Mouse (Mus musculus) heart, adult 2 months (tissue): ENCODE results near the gene Jmjd6. TPM values are rescaled to one million over a fixed set of nuclear protein-coding genes. Genes with fewer than 3 reads are reported as not detected.

Source experiments
- DNase-seq, 2 experiments: peaks; one replicate each; pipeline ENCODE4 v3.0.0; 2021
- H3K27ac ChIP-seq: fragments of 200-600 bp; 2 replicates; pipeline ENCODE4 v1.8.1; 2022
- H3K27me3 ChIP-seq: fragments of 200-500 bp; 2 replicates; pipeline ENCODE4 v1.6.1; 2012; ENCODE audit warnings: mild to moderate bottlenecking, low read length, inconsistent platforms, mixed read lengths; ENCODE audit not compliant: control insufficient read depth, insufficient read depth
- H3K36me3 ChIP-seq: fragments of 200-500 bp; 2 replicates; pipeline ENCODE4 v1.6.1; 2012; ENCODE audit warnings: low read length, inconsistent platforms; ENCODE audit not compliant: control insufficient read depth, insufficient read depth
- H3K4me1 ChIP-seq: fragments of 200-500 bp; 2 replicates; pipeline ENCODE4 v1.6.1; 2011; ENCODE audit warnings: low read length; ENCODE audit not compliant: control insufficient read depth, insufficient read depth
- H3K4me3 ChIP-seq: fragments of 200-600 bp; 2 replicates; pipeline ENCODE4 v1.8.1; 2022
- H3K79me2 ChIP-seq: fragments of 200-500 bp; replicated peaks from 2 replicates; pipeline ENCODE4 v1.6.1; 2012; ENCODE audit warnings: mild to moderate bottlenecking, inconsistent platforms, low read length, moderate library complexity, mixed read lengths; ENCODE audit not compliant: control insufficient read depth, insufficient read depth
- H3K9ac ChIP-seq: fragments of 200-500 bp; 2 replicates; pipeline ENCODE4 v1.6.1; 2012; ENCODE audit warnings: low read depth, mild to moderate bottlenecking, control low read depth, inconsistent platforms, low read length, mixed read lengths
- CTCF ChIP-seq: fragments of 200-600 bp; IDR thresholded peaks from 2 replicates; pipeline ENCODE4 v1.8.1; 2022; ENCODE audit warnings: antibody characterized with exemption, mild to moderate bottlenecking, moderate library complexity
- EP300 ChIP-seq: fragments of 200-500 bp; IDR thresholded peaks from 2 replicates; pipeline ENCODE4 v1.6.1; 2011; ENCODE audit warnings: low read depth, low read length, control low read depth; ENCODE audit not compliant: insufficient read depth
- POLR2A ChIP-seq: fragments of 200-500 bp; IDR thresholded peaks from 2 replicates; pipeline ENCODE4 v1.6.1; 2011; ENCODE audit warnings: mild to moderate bottlenecking, low read depth, low read length, control low read depth; ENCODE audit not compliant: insufficient read depth
- WGBS: fragments of 180-500 bp; shearing (Covaris S2); methylation state at CpG from one replicate; pipeline ENCODE4 v1.1.7; 2018; 5-methylcytosine and 5-hydroxymethylcytosine counted together
- intact Hi-C: fragments of 180-260 bp; cut with DNase I; formaldehyde crosslinking; loops from one replicate; pipeline ENCODE4 v1.15.1; 2025
- polyA plus RNA-seq: library from polyadenylated mRNA; depleted of rRNA; stranded (reverse); fragments of >200 nt; gene quantifications from 2 replicates; pipeline ENCODE4 v1.2.3, GENCODE M21; 2012
- total RNA-seq, 2 experiments: library from RNA; stranded (reverse); gene quantifications; 2 replicates each; pipeline ENCODE4 v1.2.3; 2021

Jmjd6 gene
- total and polyA plus RNA-seq, 3 experiments: 14.6 to 37.4 (median 34.1) TPM

DNA sequence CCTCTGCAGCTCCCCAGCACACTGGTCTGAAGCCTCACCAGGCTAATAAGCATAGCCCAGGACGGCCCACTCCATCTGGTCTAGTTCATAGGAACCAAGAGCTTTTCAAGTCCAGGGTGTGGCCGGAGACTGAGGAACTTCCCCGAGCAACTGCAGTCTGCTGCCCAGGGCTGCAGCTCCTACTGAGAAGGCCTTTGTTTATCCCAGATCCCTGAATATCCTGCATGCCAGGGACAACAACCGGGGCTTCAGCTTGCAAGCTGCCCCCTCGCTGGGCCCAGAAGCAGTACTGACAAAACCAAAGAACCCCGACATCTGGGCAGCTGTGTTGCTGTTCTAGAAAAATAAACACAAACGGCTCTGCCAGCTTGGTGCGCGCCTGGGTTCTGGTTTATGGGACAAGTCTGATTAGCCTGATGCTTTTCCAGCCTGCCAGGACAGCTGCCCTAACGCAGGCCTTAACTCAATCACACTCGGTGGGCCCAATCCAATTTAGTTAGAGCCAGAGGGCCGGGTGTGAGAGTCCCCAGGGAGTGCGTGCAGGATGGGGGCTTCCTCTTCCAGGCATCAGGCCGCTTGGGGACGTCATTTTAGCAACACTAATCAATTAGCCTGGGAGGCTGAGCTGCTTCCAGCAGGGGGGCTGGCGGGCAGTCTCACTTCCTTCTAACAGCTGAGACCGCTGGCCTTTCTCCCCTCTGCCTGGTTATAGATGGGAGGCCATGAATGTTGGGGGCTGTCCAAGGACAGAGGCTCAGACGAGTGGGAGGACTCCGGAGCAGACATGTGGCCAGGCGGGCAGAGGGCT, 29.0 kb downstream of the Jmjd6 start:
- WGBS: 23% methylated on average over 20 of the region's 20 CpGs
- H3K4me1 ChIP-seq: peaks cover 24% of the 10 kb centered on the region
- TF ChIP-seq CTCF: peak; percentile 16
- TF ChIP-seq EP300: 0 out of 2 replicates have a peak, but pooled peaks have one; percentile 23
- TF ChIP-seq POLR2A: peak; percentile 31; the same call in 1 of the 2 replicates
- H3K79me2 ChIP-seq: no peaks in the 10 kb centered on the region; the same call in 1 of the 2 replicates
- H3K27ac ChIP-seq: peak overlapping the region; percentile 91
- H3K9ac ChIP-seq: peak overlapping the region; percentile 47
- H3K4me3 ChIP-seq: no peak overlapping the region
- no peaks in the 10 kb centered on the region for H3K36me3 ChIP-seq
- intact Hi-C loops: loop anchor here (10.0 kb wide), 1 partner anchor 319 kb away; the partner anchor contains the start of gene Prpsap1
- H3K27me3 ChIP-seq: no peaks in the 10 kb centered on the region
- peak; percentile 77 to 83 for DNase-seq

GRCm38 (mm10) chr11:116813610-116814009, 29.6 kb downstream of the Jmjd6 start:
- no peaks in the 10 kb centered on the region for H3K36me3 ChIP-seq
- DNase-seq: no peak
- 81% methylated on average over 13 of the region's 13 CpGs for WGBS
- H3K4me3 ChIP-seq: no peak overlapping the region
- peak overlapping the region; percentile 91 for H3K27ac ChIP-seq
- intact Hi-C loops: loop anchor here (10.0 kb wide), 1 partner anchor 319 kb away; the partner anchor contains the start of gene Prpsap1
- H3K4me1 ChIP-seq: peaks cover 24% of the 10 kb centered on the region
- TF ChIP-seq POLR2A (no peak), EP300 (no peak), CTCF (no peak)
- H3K9ac ChIP-seq: 0 out of 2 replicates have a peak overlapping the region, but pooled peaks have one; percentile 15
- no peaks in the 10 kb centered on the region; the same call in 1 of the 2 replicates for H3K79me2 ChIP-seq
- H3K27me3 ChIP-seq: no peaks in the 10 kb centered on the region

- Histone ChIP-seq H3K27me3 (no peaks in the 10 kb centered on the region), H3K79me2 (no peaks in the 10 kb centered on the region), H3K4me1 (peaks cover 22% of the 10 kb centered on the region), H3K27ac (peak overlapping the region; percentile 91), H3K9ac (no peak overlapping the region), H3K36me3 (no peaks in the 10 kb centered on the region), H3K4me3 (no peak overlapping the region)
- TF ChIP-seq POLR2A (no peak), CTCF (no peak), EP300 (0 out of 2 replicates have a peak, but pooled peaks have one; percentile 10)
- intact Hi-C loops: loop anchor here (10.0 kb wide), 1 partner anchor 318 kb away; the partner anchor contains the start of gene Prpsap1
- peak; percentile 58 to 62 for DNase-seq
- WGBS: 49% methylated on average over 21 of the region's 21 CpGs
Observed at GRCm38 (mm10) chr11:116812793-116813529, 30.3 kb downstream of the Jmjd6 start.

DNA sequence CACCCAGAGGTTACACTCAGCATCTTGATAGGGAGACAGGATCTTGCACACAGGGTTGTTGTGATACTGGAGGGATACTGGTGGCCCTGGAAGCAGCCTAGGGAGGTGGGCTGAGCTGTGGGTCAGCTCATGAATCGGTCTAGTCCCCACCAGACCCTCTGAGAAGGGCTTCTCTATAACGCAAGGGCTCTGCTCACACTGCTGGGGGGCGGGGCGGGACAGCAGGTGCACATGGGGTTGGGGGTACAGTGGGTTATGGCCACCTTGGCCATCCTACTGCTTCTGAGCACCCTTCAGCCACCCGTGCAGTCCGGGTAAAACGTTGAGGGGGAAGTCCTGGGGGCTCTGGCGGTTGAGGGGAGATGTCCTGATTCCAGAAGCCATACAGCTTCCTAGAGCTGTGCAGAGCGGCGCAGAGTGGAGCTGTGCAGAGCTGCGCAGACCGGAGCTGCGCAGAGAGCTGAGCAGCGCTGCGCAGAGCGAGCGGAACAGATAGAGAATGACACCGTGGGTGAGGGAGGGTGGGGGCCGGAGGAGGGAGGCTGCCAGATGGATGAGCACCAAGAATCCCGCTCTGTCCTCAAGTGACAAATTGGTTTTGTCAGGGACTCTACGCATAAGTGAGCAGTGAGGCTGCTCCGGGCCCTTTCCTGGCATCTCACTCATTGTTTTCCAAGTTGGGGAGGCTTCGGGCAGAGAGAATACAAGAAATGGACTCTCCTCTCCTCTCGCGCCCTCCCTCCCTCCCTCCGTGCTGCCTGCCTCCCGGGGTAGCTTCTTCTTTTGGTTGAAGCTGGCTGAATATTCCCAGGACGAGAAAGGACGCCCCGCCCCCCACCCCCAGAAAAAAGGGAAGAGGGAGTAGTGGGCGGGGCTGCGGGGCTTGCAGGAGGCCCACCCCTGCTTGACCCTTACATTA, 32.0 kb downstream of the Jmjd6 start:
- DNase-seq: peak; percentile 58 to 59
- Histone ChIP-seq H3K4me3 (peak overlapping the region; percentile 39; the same call in 1 of the 2 replicates), H3K36me3 (no peaks in the 10 kb centered on the region), H3K4me1 (peaks cover 22% of the 10 kb centered on the region), H3K27me3 (no peaks in the 10 kb centered on the region), H3K27ac (peak overlapping the region; percentile 30), H3K79me2 (no peaks in the 10 kb centered on the region), H3K9ac (0 out of 2 replicates have a peak overlapping the region, but pooled peaks have one; percentile 12)
- TF ChIP-seq POLR2A (no peak), EP300 (no peak), CTCF (peak; percentile 15; the same call in 1 of the 2 replicates)
- intact Hi-C loops: loop anchor here (10.0 kb wide), 1 partner anchor 316 kb away; the partner anchor contains the start of gene Prpsap1
- 38% methylated on average over 32 of the region's 32 CpGs for WGBS

DNA sequence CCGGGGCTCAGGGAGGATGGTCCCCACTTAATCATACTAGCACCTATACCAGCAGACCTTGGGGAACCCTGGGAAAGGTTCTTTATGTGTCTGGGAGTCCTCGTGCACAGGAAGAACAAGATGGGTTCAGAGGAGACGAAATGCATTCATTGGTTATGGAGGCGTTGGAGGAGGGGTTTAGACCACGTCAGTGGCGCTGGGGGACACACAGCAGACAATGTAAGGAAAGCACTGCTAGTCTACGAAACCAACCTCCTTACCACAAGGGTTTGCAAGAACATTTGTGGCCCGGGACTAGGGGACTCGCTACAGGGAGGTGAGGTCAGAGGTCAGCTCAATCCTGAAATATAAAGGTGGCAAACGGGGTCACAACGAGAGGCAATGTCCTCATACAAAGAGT, 32.7 kb downstream of the Jmjd6 start:
- H3K79me2 ChIP-seq: no peaks in the 10 kb centered on the region
- TF ChIP-seq EP300 (no peak), CTCF (no peak), POLR2A (no peak)
- no peak overlapping the region for H3K27ac ChIP-seq
- H3K4me1 ChIP-seq: peaks cover 23% of the 10 kb centered on the region
- no peaks in the 10 kb centered on the region for H3K36me3 ChIP-seq
- no peak for DNase-seq
- H3K4me3 ChIP-seq: no peak overlapping the region
- no peaks in the 10 kb centered on the region for H3K27me3 ChIP-seq
- WGBS: 93% methylated on average over 11 of the region's 11 CpGs
- intact Hi-C loops: loop anchor here (10.0 kb wide), 1 partner anchor 316 kb away; the partner anchor contains the start of gene Prpsap1
- H3K9ac ChIP-seq: no peak overlapping the region
